Mouse (Mus musculus): ENCODE measurements at regions not wholly inside any gene's neighbourhood (a gene's known extent, or its start where the extent isn't known, plus 50 kb on each side); places are given as distances from the start of the nearest gene placed in this dataset.

GRCm38 (mm10) chr3:144137483-144137882, 67.5 kb downstream of the Lmo4 start:
- no peaks in the 10 kb centered on the region for H3K4me1 ChIP-seq
- 83% methylated on average over 3 of the region's 3 CpGs for WGBS
- no peak overlapping the region for H3K4me3 ChIP-seq
- no peaks in the 10 kb centered on the region for H3K27me3 ChIP-seq (ENCODE audit: insufficient read depth, poor library complexity, severe bottlenecking)
- no peaks in the 10 kb centered on the region for H3K36me3 ChIP-seq
- H3K9me3 ChIP-seq: no peaks in the 10 kb centered on the region
- peak; percentile 53 for DNase-seq (ENCODE audit: low spot score)
- H3K27ac ChIP-seq: no peak overlapping the region

- Histone ChIP-seq H3K4me1 (no peaks in the 10 kb centered on the region), H3K4me3 (no peak overlapping the region), H3K27me3 (ENCODE audit: insufficient read depth, poor library complexity, severe bottlenecking) (no peaks in the 10 kb centered on the region), H3K9me3 (no peaks in the 10 kb centered on the region), H3K27ac (no peak overlapping the region), H3K36me3 (no peaks in the 10 kb centered on the region)
- WGBS: 75% methylated on average over 2 of the region's 2 CpGs
- no peak for DNase-seq (ENCODE audit: low spot score)
Measured at GRCm38 (mm10) chr3:144136432-144136831, 68.6 kb downstream of the Lmo4 start.

- DNase-seq (ENCODE audit: low spot score): no peak
- no peak overlapping the region for H3K27ac ChIP-seq
- no peaks in the 10 kb centered on the region for H3K27me3 ChIP-seq (ENCODE audit: insufficient read depth, poor library complexity, severe bottlenecking)
- no peak overlapping the region for H3K4me3 ChIP-seq
- H3K9me3 ChIP-seq: no peaks in the 10 kb centered on the region
- 92% methylated on average over 6 of the region's 6 CpGs for WGBS
- H3K4me1 ChIP-seq: no peaks in the 10 kb centered on the region
- H3K36me3 ChIP-seq: no peaks in the 10 kb centered on the region
Measured at GRCm38 (mm10) chr3:144135646-144136045, 69.4 kb downstream of the Lmo4 start.

- 90% methylated on average over 4 of the region's 4 CpGs for WGBS
- Histone ChIP-seq H3K27ac (no peak overlapping the region), H3K36me3 (no peaks in the 10 kb centered on the region), H3K27me3 (ENCODE audit: insufficient read depth, poor library complexity, severe bottlenecking) (no peaks in the 10 kb centered on the region), H3K9me3 (no peaks in the 10 kb centered on the region), H3K4me1 (no peaks in the 10 kb centered on the region), H3K4me3 (no peak overlapping the region)
- no peak for DNase-seq (ENCODE audit: low spot score)
Measured at GRCm38 (mm10) chr3:144128042-144128441, 77.0 kb downstream of the Lmo4 start.

- Histone ChIP-seq H3K36me3 (no peaks in the 10 kb centered on the region), H3K27me3 (ENCODE audit: insufficient read depth, poor library complexity, severe bottlenecking) (no peaks in the 10 kb centered on the region), H3K4me3 (no peak overlapping the region), H3K9me3 (no peaks in the 10 kb centered on the region), H3K4me1 (no peaks in the 10 kb centered on the region), H3K27ac (no peak overlapping the region)
- DNase-seq (ENCODE audit: low spot score): peak; percentile 38
- 83% methylated on average over 4 of the region's 4 CpGs for WGBS
Measured at GRCm38 (mm10) chr3:144124353-144124752, 80.7 kb downstream of the Lmo4 start.

- Histone ChIP-seq H3K27ac (no peak overlapping the region), H3K36me3 (no peaks in the 10 kb centered on the region), H3K4me1 (no peaks in the 10 kb centered on the region), H3K4me3 (no peak overlapping the region), H3K27me3 (ENCODE audit: insufficient read depth, poor library complexity, severe bottlenecking) (no peaks in the 10 kb centered on the region), H3K9me3 (no peaks in the 10 kb centered on the region)
- 74% methylated on average over 6 of the region's 6 CpGs for WGBS
- DNase-seq (ENCODE audit: low spot score): peak; percentile 13
Measured at GRCm38 (mm10) chr3:144123361-144124072, 81.5 kb downstream of the Lmo4 start.

GRCm38 (mm10) chr3:144119076-144119475, 85.9 kb downstream of the Lmo4 start:
- no peak for DNase-seq (ENCODE audit: low spot score)
- Histone ChIP-seq H3K4me3 (no peak overlapping the region), H3K4me1 (no peaks in the 10 kb centered on the region), H3K27ac (no peak overlapping the region), H3K36me3 (no peaks in the 10 kb centered on the region), H3K9me3 (no peaks in the 10 kb centered on the region), H3K27me3 (ENCODE audit: insufficient read depth, poor library complexity, severe bottlenecking) (no peaks in the 10 kb centered on the region)
- 69% methylated on average over 3 of the region's 3 CpGs for WGBS

GRCm38 (mm10) chr3:144113672-144114645, 91.1 kb downstream of the Lmo4 start:
- no peak for DNase-seq (ENCODE audit: low spot score)
- WGBS: 85% methylated on average over 11 of the region's 11 CpGs
- Histone ChIP-seq H3K27me3 (ENCODE audit: insufficient read depth, poor library complexity, severe bottlenecking) (no peaks in the 10 kb centered on the region), H3K9me3 (no peaks in the 10 kb centered on the region), H3K4me3 (no peak overlapping the region), H3K36me3 (no peaks in the 10 kb centered on the region), H3K4me1 (no peaks in the 10 kb centered on the region), H3K27ac (no peak overlapping the region)

- H3K9me3 ChIP-seq: no peaks in the 10 kb centered on the region
- no peak for DNase-seq (ENCODE audit: low spot score)
- H3K4me1 ChIP-seq: no peaks in the 10 kb centered on the region
- H3K27ac ChIP-seq: no peak overlapping the region
- no peaks in the 10 kb centered on the region for H3K27me3 ChIP-seq (ENCODE audit: insufficient read depth, poor library complexity, severe bottlenecking)
- no peak overlapping the region for H3K4me3 ChIP-seq
- 81% methylated on average over 5 of the region's 5 CpGs for WGBS
- H3K36me3 ChIP-seq: no peaks in the 10 kb centered on the region
Measured at GRCm38 (mm10) chr3:144110331-144111080, 94.5 kb downstream of the Lmo4 start.

GRCm38 (mm10) chr3:144109769-144110168, 95.3 kb downstream of the Lmo4 start:
- no peaks in the 10 kb centered on the region for H3K36me3 ChIP-seq
- H3K4me1 ChIP-seq: no peaks in the 10 kb centered on the region
- WGBS: 77% methylated on average over 2 of the region's 2 CpGs
- no peak for DNase-seq (ENCODE audit: low spot score)
- no peaks in the 10 kb centered on the region for H3K27me3 ChIP-seq (ENCODE audit: insufficient read depth, poor library complexity, severe bottlenecking)
- no peak overlapping the region for H3K4me3 ChIP-seq
- H3K27ac ChIP-seq: no peak overlapping the region
- H3K9me3 ChIP-seq: no peaks in the 10 kb centered on the region

- H3K4me1 ChIP-seq: no peaks in the 10 kb centered on the region
- no peak overlapping the region for H3K27ac ChIP-seq
- no peaks in the 10 kb centered on the region for H3K36me3 ChIP-seq
- no peak overlapping the region for H3K4me3 ChIP-seq
- no peaks in the 10 kb centered on the region for H3K9me3 ChIP-seq
- no peaks in the 10 kb centered on the region for H3K27me3 ChIP-seq (ENCODE audit: insufficient read depth, poor library complexity, severe bottlenecking)
- no peak for DNase-seq (ENCODE audit: low spot score)
- 88% methylated on average over 6 of the region's 6 CpGs for WGBS
Measured at GRCm38 (mm10) chr3:144108310-144108709, 96.7 kb downstream of the Lmo4 start.

- Histone ChIP-seq H3K27me3 (ENCODE audit: insufficient read depth, poor library complexity, severe bottlenecking) (no peaks in the 10 kb centered on the region), H3K9me3 (no peaks in the 10 kb centered on the region), H3K4me1 (no peaks in the 10 kb centered on the region), H3K36me3 (no peaks in the 10 kb centered on the region), H3K27ac (no peak overlapping the region), H3K4me3 (no peak overlapping the region)
- no peak for DNase-seq (ENCODE audit: low spot score)
- 83% methylated on average over 7 of the region's 7 CpGs for WGBS
Measured at GRCm38 (mm10) chr3:144107664-144108063, 97.4 kb downstream of the Lmo4 start.

- 79% methylated on average over 4 of the region's 4 CpGs for WGBS
- no peak overlapping the region for H3K27ac ChIP-seq
- H3K4me1 ChIP-seq: no peaks in the 10 kb centered on the region
- H3K36me3 ChIP-seq: no peaks in the 10 kb centered on the region
- H3K27me3 ChIP-seq (ENCODE audit: insufficient read depth, poor library complexity, severe bottlenecking): no peaks in the 10 kb centered on the region
- H3K4me3 ChIP-seq: no peak overlapping the region
- DNase-seq (ENCODE audit: low spot score): no peak
- no peaks in the 10 kb centered on the region for H3K9me3 ChIP-seq
Measured at GRCm38 (mm10) chr3:144104366-144104765, 100.7 kb downstream of the Lmo4 start.
